Mouse (Mus musculus) right cerebral cortex, postnatal 36 days (tissue): ENCODE results near the gene Atpif1.

Experiments used
- DNase-seq, 2 experiments: peaks; one replicate each; pipeline ENCODE4 v3.0.0; 2022; ENCODE audit warnings: low spot score in 2 of 2, mixed read lengths in 1 of 2

The Atpif1 gene

GRCm38 (mm10) chr4:132527917-132528522, 5.4 kb downstream of the Atpif1 start:
- DNase-seq = no peak

- no peak for DNase-seq
Observed at GRCm38 (mm10) chr4:132526678-132527077, 6.8 kb downstream of the Atpif1 start.

- DNase-seq = no peak
Observed at GRCm38 (mm10) chr4:132524808-132525207, 8.7 kb downstream of the Atpif1 start.

- DNase-seq = no peak
Observed at GRCm38 (mm10) chr4:132524321-132524741, 9.1 kb downstream of the Atpif1 start.

GRCm38 (mm10) chr4:132519188-132519587, 14.3 kb downstream of the Atpif1 start:
- no peak for DNase-seq

- no peak for DNase-seq
Observed at GRCm38 (mm10) chr4:132518066-132518465, 15.4 kb downstream of the Atpif1 start.

GRCm38 (mm10) chr4:132515369-132516155, 17.9 kb downstream of the Atpif1 start:
- peak; percentile 92 for DNase-seq

GRCm38 (mm10) chr4:132514555-132515135, 18.8 kb downstream of the Atpif1 start:
- DNase-seq = peak; percentile 43 to 58

GRCm38 (mm10) chr4:132513395-132514273, 19.8 kb downstream of the Atpif1 start:
- DNase-seq = no peak

- no peak for DNase-seq
Observed at GRCm38 (mm10) chr4:132512080-132512479, 21.4 kb downstream of the Atpif1 start.

- DNase-seq = peak; percentile 96 to 97
Observed at GRCm38 (mm10) chr4:132510352-132510798, 23.1 kb downstream of the Atpif1 start, which contains the start of gene Sesn2. Gene Sesn2, minus strand, starts transcription at chr4:132510501.

- DNase-seq = peak; percentile 44 to 50
Observed at GRCm38 (mm10) chr4:132509621-132510296, 23.7 kb downstream of the Atpif1 start.

- DNase-seq = no peak
Observed at GRCm38 (mm10) chr4:132507210-132507609, 26.2 kb downstream of the Atpif1 start.

- no peak for DNase-seq
Observed at GRCm38 (mm10) chr4:132506250-132506649, 27.2 kb downstream of the Atpif1 start.

GRCm38 (mm10) chr4:132505800-132506199, 27.7 kb downstream of the Atpif1 start:
- no peak for DNase-seq

GRCm38 (mm10) chr4:132505034-132505738, 28.3 kb downstream of the Atpif1 start:
- no peak for DNase-seq

GRCm38 (mm10) chr4:132503344-132503743, 30.1 kb downstream of the Atpif1 start:
- DNase-seq = no peak

- no peak for DNase-seq
Observed at GRCm38 (mm10) chr4:132501639-132502038, 31.8 kb downstream of the Atpif1 start.

- no peak for DNase-seq
Observed at GRCm38 (mm10) chr4:132494271-132494918, 39.1 kb downstream of the Atpif1 start.
